Mouse (Mus musculus) myocyte (in vitro differentiated cells): ENCODE results near the gene Cacng1.

Experiments used
- CEBPB ChIP-seq: IDR thresholded peaks from 2 replicates; pipeline ENCODE4 v1.6.1; 2011; ENCODE audit warnings: mild to moderate bottlenecking, moderate library complexity; ENCODE audit not compliant: poor library complexity, insufficient read depth, severe bottlenecking
- E2F4 ChIP-seq: IDR thresholded peaks from one replicate; pipeline ENCODE4 v1.6.1; 2011; ENCODE audit warnings: mild to moderate bottlenecking, control low read depth, moderate library complexity; ENCODE audit not compliant: insufficient read depth
- MAX ChIP-seq: IDR thresholded peaks from one replicate; pipeline ENCODE4 v1.6.1; 2011; ENCODE audit warnings: low read depth, mild to moderate bottlenecking, control low read depth
- MYOD1 ChIP-seq, 3 experiments: IDR thresholded peaks; one replicate each; pipeline ENCODE4 v1.6.1; 2011; ENCODE audit warnings: control low read depth in 2 of 3, low read depth in 2 of 3, mild to moderate bottlenecking in 2 of 3, moderate library complexity in 1 of 3; ENCODE audit not compliant: insufficient read length in 2 of 3, control insufficient read depth in 1 of 3
- MYOG ChIP-seq, 3 experiments: IDR thresholded peaks; one replicate each; pipeline ENCODE4 v1.6.1; 2011; ENCODE audit warnings: control low read depth in 2 of 3, low read depth in 2 of 3, mild to moderate bottlenecking in 2 of 3; ENCODE audit not compliant: insufficient read length in 2 of 3, control insufficient read depth in 1 of 3, insufficient read depth in 1 of 3
- POLR2A ChIP-seq: IDR thresholded peaks from one replicate; pipeline ENCODE4 v1.6.1; 2011; ENCODE audit warnings: low read depth, mild to moderate bottlenecking, control low read depth, moderate library complexity; ENCODE audit not compliant: insufficient read length
- POLR2AphosphoS2 ChIP-seq: IDR thresholded peaks from one replicate; pipeline ENCODE4 v1.6.1; 2011; ENCODE audit warnings: low read depth, control low read depth; ENCODE audit not compliant: insufficient read length
- REST ChIP-seq: IDR thresholded peaks from one replicate; pipeline ENCODE4 v1.6.1; 2011; ENCODE audit warnings: mild to moderate bottlenecking, control low read depth, moderate library complexity; ENCODE audit not compliant: insufficient read depth, insufficient read length
- SRF ChIP-seq: IDR thresholded peaks from one replicate; pipeline ENCODE4 v1.6.1; 2011; ENCODE audit warnings: low read depth; ENCODE audit not compliant: control insufficient read depth, insufficient read length
- TCF12 ChIP-seq: IDR thresholded peaks from one replicate; pipeline ENCODE4 v1.6.1; 2011; ENCODE audit warnings: mild to moderate bottlenecking, control low read depth; ENCODE audit not compliant: poor library complexity, insufficient read depth, severe bottlenecking
- TCF3 ChIP-seq: IDR thresholded peaks from one replicate; pipeline ENCODE4 v1.6.1; 2011; ENCODE audit warnings: low read depth, control low read depth; ENCODE audit not compliant: insufficient read length
- USF1 ChIP-seq: IDR thresholded peaks from one replicate; pipeline ENCODE4 v1.6.1; 2011; ENCODE audit warnings: low read depth, mild to moderate bottlenecking, control low read depth, moderate library complexity

DNA sequence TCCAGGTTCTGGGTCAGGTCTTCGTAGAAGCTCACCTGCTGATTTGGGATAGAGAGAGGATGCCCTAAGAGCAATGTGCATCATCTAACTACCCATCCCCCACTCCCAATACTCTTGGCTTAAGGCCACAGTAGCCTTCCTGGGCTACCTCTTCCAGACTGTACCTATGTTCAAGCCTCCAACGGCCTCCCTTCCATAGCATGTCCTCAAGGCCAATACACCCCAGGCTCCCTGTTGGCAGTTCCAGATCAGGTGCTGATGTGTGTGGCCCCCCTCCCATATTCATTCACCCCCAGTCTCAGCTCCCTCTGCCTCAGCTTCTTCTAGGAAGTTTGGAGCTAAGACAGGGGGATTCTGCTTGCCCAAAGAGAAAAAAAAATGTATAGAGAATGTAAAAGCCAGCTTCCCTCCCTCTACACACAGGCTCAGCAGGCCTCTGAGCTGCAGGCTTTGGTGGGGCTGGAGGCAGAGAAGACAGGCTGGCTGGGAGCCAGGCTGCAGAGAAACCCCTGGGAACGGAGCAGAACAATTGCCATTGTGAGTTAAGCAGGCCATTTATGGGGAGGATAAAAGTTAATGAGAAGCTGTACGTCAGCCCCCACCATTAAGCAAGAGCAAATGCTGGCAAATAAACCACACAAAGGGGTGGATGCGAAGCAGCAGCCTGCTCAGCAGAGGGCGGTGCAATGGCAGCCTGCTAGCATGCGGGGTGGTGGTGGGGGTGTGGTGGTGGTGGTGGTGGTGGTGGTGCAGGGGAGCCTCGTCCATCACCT is 46.6 kb upstream of the Cacng1 start:
- TF ChIP-seq POLR2A = no peak
- no peak for TF ChIP-seq TCF3
- TF ChIP-seq MAX = no peak
- TF ChIP-seq USF1 = no peak
- TF ChIP-seq TCF12 = no peak
- TF ChIP-seq REST = no peak
- no peak for TF ChIP-seq MYOG (IDR thresholded peaks at IDR 0.05; ENCODE audit: control insufficient read depth in 1 of 3, insufficient read depth in 1 of 3, insufficient read length in 2 of 3, low read depth in 2 of 3)
- no peak for TF ChIP-seq POLR2AphosphoS2
- TF ChIP-seq MYOD1 (IDR thresholded peaks at IDR 0.05; ENCODE audit: control insufficient read depth in 1 of 3, insufficient read length in 2 of 3, low read depth in 2 of 3) = no peak
- TF ChIP-seq E2F4 = no peak
- TF ChIP-seq SRF = no peak
- no peak for TF ChIP-seq CEBPB
